Mouse (Mus musculus): ENCODE measurements around the gene Slc5a6. TPM values are rescaled to one million over a fixed set of nuclear protein-coding genes. Genes with fewer than 3 reads are reported as not detected.

The Slc5a6 gene
- polyA plus RNA-seq, 1 experiment from 2014 or later: 18.8 TPM

DNA sequence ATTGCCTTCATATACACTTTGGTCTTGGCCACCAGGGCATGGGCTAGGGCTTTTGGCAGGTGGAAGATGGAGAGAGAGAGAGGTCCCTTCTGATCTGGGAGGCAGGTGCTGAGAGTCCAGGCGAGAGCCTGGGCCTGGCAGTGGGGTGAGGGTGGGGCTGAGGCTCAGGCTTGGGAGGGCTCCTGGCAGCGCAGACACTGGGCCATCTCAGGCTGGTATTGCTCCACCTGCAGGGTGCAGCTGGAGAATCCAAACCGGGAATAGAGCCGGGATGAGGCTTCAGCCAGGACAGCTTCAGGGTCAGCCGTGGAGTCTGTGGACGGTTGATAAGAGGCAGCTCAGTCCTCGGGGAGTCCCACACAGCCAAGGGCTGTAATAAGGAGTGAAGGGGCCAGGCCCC lies 37.9 kb upstream of the Slc5a6 start:
- 0 out of 2 replicates have a peak, but pooled peaks have one; percentile 36 for ATAC-seq
- WGBS: 27% methylated on average over 7 of the region's 7 CpGs
- peaks cover 30% of the 10 kb centered on the region for H3K27me3 ChIP-seq (replicated peaks; ENCODE audit: control insufficient read depth, insufficient read depth, low read length)

GRCm38 (mm10) chr5:31083949-31084348 lies 35.2 kb upstream of the Slc5a6 start:
- Histone ChIP-seq H3K27me3 (replicated peaks; ENCODE audit: control insufficient read depth, insufficient read depth, low read length) (peaks cover 6% of the 10 kb centered on the region; the same call in 1 of the 2 replicates), H3K9me3 (ENCODE audit: control insufficient read depth, low read length) (no peaks in the 10 kb centered on the region), H3K4me3 (ENCODE audit: low read length) (no peak overlapping the region), H3K27ac (ENCODE audit: low read length) (no peak overlapping the region), H3K4me2 (ENCODE audit: low read depth, low read length) (no peak overlapping the region), H3K9ac (ENCODE audit: low read depth, low read length) (no peak overlapping the region), H3K4me1 (ENCODE audit: control insufficient read depth, insufficient read depth, low read length) (0 out of 2 replicates have a peak, but pooled peaks cover 7% of the 10 kb centered on the region), H3K36me3 (ENCODE audit: control insufficient read depth, insufficient read depth, low read length) (0 out of 2 replicates have a peak, but pooled peaks cover 2% of the 10 kb centered on the region)
- 24% methylated on average over 8 of the region's 8 CpGs for WGBS
- no peak for ATAC-seq

More for the DNA sequence above, 37.9 kb upstream of the Slc5a6 start:
- no peak overlapping the region for H3K4me3 ChIP-seq (ENCODE audit: low read length)
- no peaks in the 10 kb centered on the region for H3K36me3 ChIP-seq (ENCODE audit: control insufficient read depth, insufficient read depth, low read length)
- 0 out of 2 replicates have a peak, but pooled peaks cover 7% of the 10 kb centered on the region for H3K4me1 ChIP-seq (ENCODE audit: control insufficient read depth, insufficient read depth, low read length)
- no peak overlapping the region for H3K4me2 ChIP-seq (ENCODE audit: low read depth, low read length)
- no peaks in the 10 kb centered on the region for H3K9me3 ChIP-seq (ENCODE audit: control insufficient read depth, low read length)
- no peak overlapping the region for H3K27ac ChIP-seq (ENCODE audit: low read length)
- no peak overlapping the region for H3K9ac ChIP-seq (ENCODE audit: low read depth, low read length)

- Histone ChIP-seq H3K4me1 (ENCODE audit: control insufficient read depth, insufficient read depth, low read length) (0 out of 2 replicates have a peak, but pooled peaks cover 7% of the 10 kb centered on the region), H3K4me2 (ENCODE audit: low read depth, low read length) (no peak overlapping the region), H3K27me3 (replicated peaks; ENCODE audit: control insufficient read depth, insufficient read depth, low read length) (no peaks in the 10 kb centered on the region; the same call in 1 of the 2 replicates), H3K4me3 (ENCODE audit: low read length) (no peak overlapping the region), H3K27ac (ENCODE audit: low read length) (no peak overlapping the region), H3K9me3 (ENCODE audit: control insufficient read depth, low read length) (no peaks in the 10 kb centered on the region), H3K9ac (ENCODE audit: low read depth, low read length) (no peak overlapping the region; the same call in 1 of the 2 replicates), H3K36me3 (ENCODE audit: control insufficient read depth, insufficient read depth, low read length) (peaks cover 6% of the 10 kb centered on the region; the same call in 1 of the 2 replicates)
- 19% methylated on average over 12 of the region's 12 CpGs for WGBS
- no peak for ATAC-seq
Observed at GRCm38 (mm10) chr5:31082935-31083625, 34.4 kb upstream of the Slc5a6 start.

DNA sequence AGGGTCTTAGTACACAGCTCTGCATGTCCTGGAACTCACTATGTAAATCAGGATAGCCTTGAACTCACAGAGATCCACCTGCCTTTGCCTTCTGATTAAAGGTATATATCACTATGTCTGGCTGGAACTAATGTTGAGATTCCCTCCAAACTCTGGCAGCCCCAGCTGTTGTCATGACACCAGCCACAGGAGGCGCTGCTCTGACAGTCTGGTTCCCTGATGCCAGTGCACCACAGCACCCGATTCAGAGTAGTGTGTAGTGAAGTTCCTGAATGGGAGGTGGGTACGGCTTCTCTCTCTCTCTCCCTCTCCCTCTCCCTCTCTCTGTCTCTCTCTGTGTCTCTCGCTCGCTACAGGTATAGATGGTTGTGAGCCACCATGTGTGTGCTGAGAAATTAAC lies 33.6 kb upstream of the Slc5a6 start:
- no peak overlapping the region for H3K4me2 ChIP-seq (ENCODE audit: low read depth, low read length)
- WGBS: 20% methylated on average over 5 of the region's 5 CpGs
- no peaks in the 10 kb centered on the region for H3K27me3 ChIP-seq (replicated peaks; ENCODE audit: control insufficient read depth, insufficient read depth, low read length)
- H3K36me3 ChIP-seq (ENCODE audit: control insufficient read depth, insufficient read depth, low read length): peaks cover 12% of the 10 kb centered on the region; the same call in 1 of the 2 replicates
- H3K9me3 ChIP-seq (ENCODE audit: control insufficient read depth, low read length): no peaks in the 10 kb centered on the region
- no peak overlapping the region for H3K27ac ChIP-seq (ENCODE audit: low read length)
- H3K4me1 ChIP-seq (ENCODE audit: control insufficient read depth, insufficient read depth, low read length): 0 out of 2 replicates have a peak, but pooled peaks cover 7% of the 10 kb centered on the region
- no peak overlapping the region for H3K9ac ChIP-seq (ENCODE audit: low read depth, low read length)
- no peak overlapping the region for H3K4me3 ChIP-seq (ENCODE audit: low read length)
- 0 out of 2 replicates have a peak, but pooled peaks have one; percentile 23 for ATAC-seq

DNA sequence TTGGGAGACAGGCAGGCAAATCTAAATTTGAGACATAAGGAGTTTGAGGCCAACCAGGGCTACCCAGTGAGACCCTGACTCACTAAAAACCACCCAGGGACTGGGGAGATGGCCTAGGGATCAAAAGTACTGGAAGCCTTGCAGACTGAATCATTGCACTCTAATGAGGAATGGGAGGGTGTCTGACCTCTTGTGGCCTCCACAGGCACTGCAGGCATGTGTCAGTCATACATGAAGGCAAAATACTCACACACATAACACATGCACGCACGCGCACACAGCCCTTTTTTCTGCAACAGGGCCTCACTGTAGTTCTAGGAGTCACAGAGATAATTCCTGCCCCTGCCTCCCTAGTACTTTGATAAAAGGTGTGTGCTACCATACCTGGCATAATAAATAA lies 32.7 kb upstream of the Slc5a6 start:
- 74% methylated on average over 3 of the region's 3 CpGs for WGBS
- Histone ChIP-seq H3K27me3 (replicated peaks; ENCODE audit: control insufficient read depth, insufficient read depth, low read length) (no peaks in the 10 kb centered on the region), H3K4me2 (ENCODE audit: low read depth, low read length) (no peak overlapping the region), H3K4me1 (ENCODE audit: control insufficient read depth, insufficient read depth, low read length) (0 out of 2 replicates have a peak, but pooled peaks cover 6% of the 10 kb centered on the region), H3K9me3 (ENCODE audit: control insufficient read depth, low read length) (no peaks in the 10 kb centered on the region), H3K4me3 (ENCODE audit: low read length) (no peak overlapping the region), H3K36me3 (ENCODE audit: control insufficient read depth, insufficient read depth, low read length) (peaks cover 21% of the 10 kb centered on the region), H3K9ac (ENCODE audit: low read depth, low read length) (no peak overlapping the region), H3K27ac (ENCODE audit: low read length) (no peak overlapping the region)
- no peak for ATAC-seq

DNA sequence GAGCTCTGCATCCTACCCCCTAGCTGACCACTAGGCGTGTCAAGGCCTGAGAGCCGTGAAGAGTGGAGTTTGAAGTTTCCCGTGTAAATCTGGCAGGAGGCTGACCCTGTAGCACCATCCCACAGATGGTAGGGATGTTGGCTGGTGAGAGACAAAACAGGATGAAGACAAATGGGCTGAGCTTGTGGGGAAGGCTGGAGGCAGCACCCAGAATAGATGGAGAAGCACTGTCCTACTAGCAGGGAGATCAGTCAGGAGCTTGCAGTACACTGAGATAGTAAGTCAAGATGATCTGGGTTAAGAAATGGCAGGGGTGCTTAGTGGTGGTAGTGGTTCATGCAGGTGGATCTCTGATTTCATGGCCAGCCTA lies 32.1 kb upstream of the Slc5a6 start:
- 66% methylated on average over 3 of the region's 3 CpGs for WGBS
- Histone ChIP-seq H3K4me1 (ENCODE audit: control insufficient read depth, insufficient read depth, low read length) (0 out of 2 replicates have a peak, but pooled peaks cover 2% of the 10 kb centered on the region), H3K9me3 (ENCODE audit: control insufficient read depth, low read length) (no peaks in the 10 kb centered on the region), H3K27me3 (replicated peaks; ENCODE audit: control insufficient read depth, insufficient read depth, low read length) (no peaks in the 10 kb centered on the region), H3K9ac (ENCODE audit: low read depth, low read length) (no peak overlapping the region), H3K4me2 (ENCODE audit: low read depth, low read length) (no peak overlapping the region), H3K36me3 (ENCODE audit: control insufficient read depth, insufficient read depth, low read length) (peaks cover 27% of the 10 kb centered on the region), H3K4me3 (ENCODE audit: low read length) (no peak overlapping the region), H3K27ac (ENCODE audit: low read length) (no peak overlapping the region)
- no peak for ATAC-seq

DNA sequence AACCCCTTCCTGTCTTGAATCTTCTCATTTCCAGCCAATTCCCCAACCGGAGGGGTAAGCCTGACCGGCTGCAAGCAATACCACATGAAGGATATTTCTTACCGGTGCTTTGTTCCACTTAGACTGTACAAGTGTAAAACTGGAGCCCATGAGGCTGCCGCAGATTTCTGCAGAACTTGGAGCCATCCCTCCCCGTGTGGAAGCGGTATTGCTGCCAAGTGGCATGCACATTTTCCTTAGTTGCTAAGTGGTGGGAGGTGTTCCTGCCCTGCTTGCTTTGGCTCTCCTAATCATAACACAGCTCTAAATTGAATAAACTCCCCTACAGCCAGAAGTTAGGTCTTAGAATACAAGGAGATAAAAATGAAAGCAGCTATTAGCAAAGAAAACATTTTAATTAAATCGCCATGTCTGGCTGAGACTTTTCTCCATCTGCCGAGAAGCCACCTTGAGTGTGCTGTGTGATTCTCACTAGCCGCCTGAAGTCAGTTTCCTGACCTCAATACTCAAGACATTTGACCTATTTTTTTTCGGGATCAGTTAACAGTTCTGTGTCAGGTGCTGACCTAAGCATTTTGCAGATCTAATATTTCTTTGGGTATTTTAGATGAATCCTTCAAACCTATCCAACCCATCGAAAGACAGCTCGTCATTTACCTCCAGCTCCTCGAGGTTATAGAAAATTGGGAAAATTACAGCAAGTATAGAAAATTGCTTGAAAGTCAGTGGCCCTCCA lies 31.5 kb upstream of the Slc5a6 start:
- H3K27me3 ChIP-seq (replicated peaks; ENCODE audit: control insufficient read depth, insufficient read depth, low read length): no peaks in the 10 kb centered on the region
- no peak overlapping the region for H3K4me3 ChIP-seq (ENCODE audit: low read length)
- no peak for ATAC-seq
- no peak overlapping the region for H3K4me2 ChIP-seq (ENCODE audit: low read depth, low read length)
- H3K36me3 ChIP-seq (ENCODE audit: control insufficient read depth, insufficient read depth, low read length): peaks cover 32% of the 10 kb centered on the region
- H3K4me1 ChIP-seq (ENCODE audit: control insufficient read depth, insufficient read depth, low read length): no peaks in the 10 kb centered on the region
- no peak overlapping the region for H3K27ac ChIP-seq (ENCODE audit: low read length)
- H3K9me3 ChIP-seq (ENCODE audit: control insufficient read depth, low read length): no peaks in the 10 kb centered on the region
- WGBS: 75% methylated on average over 13 of the region's 13 CpGs
- no peak overlapping the region for H3K9ac ChIP-seq (ENCODE audit: low read depth, low read length)

GRCm38 (mm10) chr5:31076346-31076745 lies 27.6 kb upstream of the Slc5a6 start:
- Histone ChIP-seq H3K4me3 (ENCODE audit: low read length) (no peak overlapping the region), H3K9me3 (ENCODE audit: control insufficient read depth, low read length) (no peaks in the 10 kb centered on the region), H3K9ac (ENCODE audit: low read depth, low read length) (no peak overlapping the region), H3K4me1 (ENCODE audit: control insufficient read depth, insufficient read depth, low read length) (no peaks in the 10 kb centered on the region), H3K27me3 (replicated peaks; ENCODE audit: control insufficient read depth, insufficient read depth, low read length) (no peaks in the 10 kb centered on the region), H3K27ac (ENCODE audit: low read length) (no peak overlapping the region), H3K4me2 (ENCODE audit: low read depth, low read length) (no peak overlapping the region), H3K36me3 (ENCODE audit: control insufficient read depth, insufficient read depth, low read length) (peaks cover 56% of the 10 kb centered on the region)
- no peak for ATAC-seq
- 84% methylated on average over 13 of the region's 13 CpGs for WGBS

DNA sequence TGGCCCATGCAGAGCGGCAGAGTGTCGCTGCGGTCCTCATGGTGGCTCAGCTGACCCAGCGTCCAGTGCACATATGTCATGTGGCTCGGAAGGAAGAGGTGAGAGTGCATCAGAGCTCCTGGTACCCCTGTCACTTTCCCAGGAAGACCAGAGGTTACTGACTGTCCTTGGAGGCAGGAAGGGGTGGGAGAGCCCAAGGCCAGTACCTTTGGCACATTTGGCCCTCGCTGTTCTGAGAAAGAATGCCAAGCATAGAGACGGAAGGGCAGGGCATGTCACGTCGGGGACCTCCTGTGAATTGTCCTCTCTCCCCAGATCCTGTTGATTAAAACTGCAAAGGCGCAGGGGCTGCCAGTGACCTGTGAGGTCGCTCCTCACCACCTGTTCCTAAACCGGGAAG lies 24.5 kb upstream of the Slc5a6 start:
- Histone ChIP-seq H3K4me1 (ENCODE audit: control insufficient read depth, insufficient read depth, low read length) (no peaks in the 10 kb centered on the region), H3K27me3 (replicated peaks; ENCODE audit: control insufficient read depth, insufficient read depth, low read length) (no peaks in the 10 kb centered on the region), H3K9me3 (ENCODE audit: control insufficient read depth, low read length) (no peaks in the 10 kb centered on the region), H3K9ac (ENCODE audit: low read depth, low read length) (no peak overlapping the region), H3K27ac (ENCODE audit: low read length) (no peak overlapping the region), H3K36me3 (ENCODE audit: control insufficient read depth, insufficient read depth, low read length) (peaks cover 69% of the 10 kb centered on the region), H3K4me2 (ENCODE audit: low read depth, low read length) (no peak overlapping the region), H3K4me3 (ENCODE audit: low read length) (no peak overlapping the region)
- ATAC-seq: no peak
- WGBS: 93% methylated on average over 12 of the region's 12 CpGs
